Mouse (Mus musculus): ENCODE measurements around the gene Dda1.

DNA sequence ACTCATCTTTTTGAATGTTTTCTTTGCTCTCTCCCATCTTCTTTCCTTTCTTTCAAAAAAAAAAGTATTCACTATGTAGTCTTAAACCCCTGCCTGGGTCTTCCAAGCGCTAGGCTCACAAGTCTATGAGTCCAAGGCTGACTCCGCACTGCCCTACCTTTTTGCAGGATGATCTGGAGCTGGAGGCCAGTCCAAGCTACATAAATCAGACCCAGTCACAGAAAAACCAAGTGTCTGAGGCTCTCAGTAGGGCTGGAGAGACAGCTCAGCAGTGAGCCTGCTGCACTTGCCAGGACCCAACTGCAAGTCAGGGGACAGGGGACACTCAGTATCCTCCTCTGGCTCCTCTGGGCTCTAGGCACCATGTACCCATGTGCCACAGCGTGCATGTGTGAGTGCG is 35.4 kb downstream of the Dda1 start:
- TF ChIP-seq CTCF (IDR thresholded peaks at IDR 0.05; ENCODE audit: low read depth): no peak
- TF ChIP-seq EP300 (IDR thresholded peaks at IDR 0.05; ENCODE audit: low read depth): no peak

All from liver, embryonic 14.5 days (tissue).